11 mouse cellular contexts compared by ENCODE assay signal in genomic region chr15:30645688-30646087, GRCm38 (mm10).
"Had no signal": no experiment of that assay in that cellular context is flagged by ENCODE, and none has a peak within 500 bp of the region (broad histone marks: within the 10 kb centered on the region; RNA-seq: fewer than 3 reads in every experiment).

No protein-coding gene starts in this region.

- H3K36me3 ChIP-seq: kidney, embryonic 15.5 days; limb, embryonic 13.5 days; midbrain, embryonic 12.5 days; stomach, embryonic 15.5 days had no signal

- H3K9ac ChIP-seq: liver, embryonic 14.5 days; stomach, embryonic 15.5 days had no signal

- H3K27ac ChIP-seq: kidney, embryonic 15.5 days; limb, embryonic 13.5 days; liver, embryonic 14.5 days; midbrain, embryonic 12.5 days; stomach, embryonic 15.5 days had no signal

- H3K9me3 ChIP-seq: kidney, embryonic 15.5 days; limb, embryonic 13.5 days; midbrain, embryonic 12.5 days; stomach, embryonic 15.5 days had no signal

- DNase-seq: kidney, adult 2 months; kidney, postnatal 14 days; lung, adult 18-20 months; lung, postnatal 4 days; right cerebral cortex, postnatal 14 days; thymus, postnatal 36 days had no signal
